Mouse (Mus musculus) adrenal gland, postnatal 4 days (tissue): ENCODE measurements around the gene Haao. TPM values are rescaled to one million over a fixed set of nuclear protein-coding genes. Genes with fewer than 3 reads are reported as not detected.

Source experiments
- DNase-seq, 2 experiments: peaks; one replicate each; pipeline ENCODE4 v3.0.0; 2021 to 2022; ENCODE audit warnings: low spot score in 2 of 2, mixed read lengths in 2 of 2
- long read RNA-seq, 2 experiments: library from polyadenylated mRNA; stranded (forward); transcript quantifications; one replicate each; pipeline ENCODE4 v2.0.0; 2021
- total RNA-seq, 2 experiments: library from RNA; stranded (reverse); gene quantifications; 2 replicates each; pipeline ENCODE4 v1.2.3; 2021

Haao gene
- 10 to 100 TPM in 1 of 2 experiments, 1 to 10 TPM in 1; 1.3 to 12.9 TPM for total RNA-seq
- long read RNA-seq, experiment 1, partial matches to known transcripts = 3 of 7 reads
- long read RNA-seq, experiment 1, other reads (novel, unspliced or antisense) = 1 of 7 reads
- long read RNA-seq, experiment 2, partial matches to known transcripts = 1 of 3 reads
- long read RNA-seq, experiment 2, other reads (novel, unspliced or antisense) = 2 of 3 reads

- no peak for DNase-seq
These were observed at the start of gene Haao for GRCm38 (mm10) chr17:83847815-83848214. TSS of gene Haao (minus strand) at chr17:83847963.

DNA sequence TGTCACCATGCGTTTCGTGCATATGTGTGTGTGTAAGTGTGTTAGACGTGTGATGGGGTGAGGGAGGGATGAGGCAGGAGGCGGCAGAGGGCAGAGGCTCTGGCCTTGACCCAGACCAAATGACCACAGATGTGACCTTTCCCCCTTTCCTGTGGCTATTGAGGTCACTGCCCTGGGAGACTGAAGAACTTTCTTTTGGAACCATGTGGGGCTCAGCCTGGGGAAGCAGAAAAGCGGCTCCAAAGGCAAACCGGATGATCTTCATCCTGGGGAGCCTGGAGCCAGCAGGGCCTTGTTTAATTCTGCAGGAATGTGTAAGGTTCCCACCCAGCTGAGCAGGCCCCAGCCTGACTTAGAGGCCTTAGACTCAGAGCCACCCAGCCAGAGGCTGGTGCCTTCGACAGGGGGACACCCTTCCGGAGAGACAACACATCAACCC is 49.6 kb upstream of the Haao start:
- DNase-seq = no peak

- DNase-seq = no peak
These were observed 49.0 kb upstream of the Haao start for GRCm38 (mm10) chr17:83896723-83897122.

DNA sequence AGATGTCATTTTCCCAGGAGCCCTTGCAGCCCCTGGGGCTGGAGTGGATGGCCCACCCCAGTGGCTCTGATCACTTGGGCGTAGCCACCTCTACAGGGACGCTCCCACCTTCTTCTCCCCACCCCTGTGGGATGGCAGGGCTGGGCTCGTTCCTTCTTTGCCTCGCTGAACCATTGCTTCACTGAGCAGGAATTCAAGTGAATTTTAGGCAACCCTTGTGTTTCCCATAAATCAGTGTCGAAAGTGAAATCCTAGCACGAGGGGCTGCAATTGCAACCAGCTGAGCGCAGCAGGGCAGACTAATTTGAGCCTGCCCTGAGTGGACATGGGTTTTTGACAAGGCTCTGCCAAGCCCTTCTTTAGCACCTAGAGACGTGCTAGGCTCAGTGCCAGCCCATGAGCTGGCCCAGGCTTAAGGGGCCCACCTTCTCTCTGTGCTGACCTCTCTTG is 47.6 kb upstream of the Haao start:
- DNase-seq = no peak

- no peak for DNase-seq
These were observed 45.4 kb upstream of the Haao start for GRCm38 (mm10) chr17:83893134-83893533.

DNA sequence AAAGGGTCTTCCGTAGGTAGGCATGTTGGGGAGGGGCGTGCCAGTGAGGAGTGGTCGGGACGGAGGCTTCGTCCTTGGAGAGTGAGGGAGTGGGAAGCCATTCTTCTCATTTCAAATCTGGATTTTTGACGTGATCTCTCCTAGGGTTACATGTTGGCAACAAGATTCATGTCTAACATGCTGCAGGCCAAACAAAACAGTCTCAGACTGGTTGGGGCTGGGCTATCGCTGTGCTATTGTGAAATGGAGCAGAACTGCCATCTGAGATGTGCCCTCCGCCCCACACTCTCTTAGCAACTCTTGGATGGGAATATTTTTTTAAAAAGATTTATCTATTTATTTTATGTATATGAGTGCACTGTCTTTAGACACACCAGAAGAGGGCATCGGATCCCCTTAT is 44.1 kb upstream of the Haao start:
- DNase-seq = no peak

- DNase-seq = no peak
These were observed 42.6 kb upstream of the Haao start for GRCm38 (mm10) chr17:83890373-83890696.

- DNase-seq = no peak
These were observed 42.1 kb upstream of the Haao start for GRCm38 (mm10) chr17:83889691-83890372.

DNA sequence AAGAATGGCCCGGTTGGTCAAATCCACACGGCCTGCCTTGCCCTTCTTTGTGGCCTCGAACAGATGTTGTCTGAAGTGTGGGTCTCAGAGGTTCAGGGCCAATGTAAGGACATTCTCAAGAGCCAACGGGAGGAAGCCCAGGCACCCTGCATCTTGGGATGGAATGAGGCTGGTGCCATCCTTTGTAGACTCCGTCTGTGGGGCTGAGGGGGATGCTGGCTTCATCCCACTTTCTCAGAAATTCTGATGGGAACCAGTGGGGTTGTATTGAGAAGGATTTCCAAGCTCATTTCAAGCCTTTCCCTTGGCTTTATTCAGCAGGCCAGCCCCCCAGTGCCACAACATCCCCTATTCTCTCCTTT is 41.5 kb upstream of the Haao start:
- DNase-seq = no peak

- no peak for DNase-seq
These were observed 39.5 kb upstream of the Haao start for GRCm38 (mm10) chr17:83887241-83887640.

DNA sequence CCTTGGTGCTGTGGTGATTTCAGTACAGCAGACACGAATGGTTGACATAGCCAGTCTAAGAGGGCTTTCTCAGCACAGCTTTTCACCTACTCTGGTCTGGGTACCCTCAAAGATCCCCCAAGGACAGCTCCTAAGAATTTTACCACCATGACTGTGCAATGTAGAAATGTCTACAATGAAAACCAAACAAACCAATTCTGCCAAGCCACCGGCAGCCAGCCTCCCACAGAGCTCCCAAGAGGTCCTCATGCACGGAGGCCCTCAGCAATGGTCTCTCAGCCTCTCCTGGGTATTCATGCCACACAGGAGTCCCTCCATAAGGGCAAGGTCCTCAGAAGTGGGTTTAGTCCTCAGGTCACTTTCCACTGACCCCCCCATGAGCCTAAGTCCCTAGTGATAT is 38.6 kb upstream of the Haao start:
- DNase-seq = no peak

DNA sequence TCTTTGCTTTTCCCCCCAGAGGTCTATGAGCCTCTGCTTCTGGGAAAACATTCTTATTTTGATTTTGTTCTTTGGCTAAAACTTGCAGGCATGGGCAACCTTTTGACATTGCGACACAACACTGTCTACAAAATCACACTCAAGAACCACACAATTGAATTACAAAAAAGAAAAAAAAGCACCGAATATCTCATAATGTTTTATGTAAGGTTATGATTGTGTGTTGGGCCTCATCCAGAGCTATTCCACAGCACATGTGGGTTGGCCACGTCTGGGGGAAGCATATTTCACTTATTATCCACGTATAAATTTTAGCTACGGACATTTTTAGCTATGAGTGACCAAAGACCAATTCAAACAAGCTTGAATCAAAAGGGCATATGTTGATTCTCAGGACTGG is 38.0 kb upstream of the Haao start:
- DNase-seq = no peak

GRCm38 (mm10) chr17:83885021-83885582 is 37.3 kb upstream of the Haao start:
- DNase-seq = no peak

DNA sequence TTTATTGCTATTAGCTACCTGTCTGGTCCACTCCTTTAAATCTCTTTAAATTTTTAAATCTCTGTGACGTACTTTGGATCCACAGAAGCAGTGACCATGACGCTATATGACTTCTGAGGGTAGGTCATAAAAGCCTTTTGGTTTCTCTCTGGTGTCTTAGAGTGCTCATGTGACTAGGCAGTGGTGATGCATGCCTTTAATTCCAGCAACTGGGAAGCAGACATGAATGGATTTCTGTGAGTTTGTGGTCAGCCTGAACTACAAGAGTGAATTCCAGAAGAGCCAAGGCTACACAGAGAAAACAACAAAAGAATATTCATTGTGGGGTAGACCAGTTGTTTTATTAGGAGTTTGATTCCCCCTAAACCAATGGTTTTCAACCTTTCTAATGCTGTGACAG is 35.0 kb upstream of the Haao start:
- DNase-seq = no peak

DNA sequence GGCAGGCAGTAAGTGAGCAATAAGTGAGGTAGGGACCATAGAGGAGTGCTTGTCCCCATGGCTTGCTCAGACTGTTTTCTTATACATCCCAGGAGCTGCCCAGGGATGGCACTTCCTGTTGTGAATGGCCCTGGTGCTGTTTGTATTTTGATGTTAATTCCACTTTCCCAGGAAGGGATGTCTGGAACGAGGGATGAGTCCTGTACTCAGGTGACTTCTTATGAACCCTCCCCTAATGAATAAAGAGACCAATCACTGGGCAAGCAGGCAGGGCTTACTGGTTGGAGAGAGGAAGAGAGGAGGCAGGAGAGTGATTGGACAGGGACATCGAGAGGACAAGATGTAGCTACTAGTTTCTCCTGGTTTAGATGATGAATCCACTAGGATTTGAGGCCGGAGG is 33.3 kb upstream of the Haao start:
- no peak for DNase-seq

- DNase-seq = no peak
These were observed 32.5 kb upstream of the Haao start for GRCm38 (mm10) chr17:83880174-83880710.

DNA sequence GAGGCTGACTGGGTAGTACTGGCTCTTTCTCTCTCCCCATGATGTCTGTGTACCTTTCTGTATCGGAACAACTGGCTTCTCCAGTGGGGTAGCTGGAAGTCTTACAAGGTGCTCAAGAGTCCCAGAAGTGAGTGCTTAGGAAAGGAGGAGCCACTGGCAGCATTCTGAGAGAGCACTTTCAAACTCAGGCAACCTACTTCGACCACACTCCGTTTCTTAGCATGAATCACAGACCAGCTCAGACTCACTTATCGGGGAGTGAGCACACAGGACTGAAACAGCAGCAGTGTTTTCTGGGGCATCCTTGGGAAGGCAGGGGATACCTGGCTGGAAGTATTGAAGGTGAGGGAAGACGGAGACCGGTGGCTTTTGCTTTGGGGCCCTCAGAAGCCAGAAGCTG is 31.9 kb upstream of the Haao start:
- no peak for DNase-seq

GRCm38 (mm10) chr17:83874610-83875009 is 26.8 kb upstream of the Haao start:
- DNase-seq = no peak

GRCm38 (mm10) chr17:83873363-83874141 is 25.8 kb upstream of the Haao start:
- DNase-seq = no peak

GRCm38 (mm10) chr17:83872806-83873348 is 25.1 kb upstream of the Haao start:
- peak; percentile 36 to 53 for DNase-seq

- DNase-seq = no peak
These were observed 23.6 kb upstream of the Haao start for GRCm38 (mm10) chr17:83871354-83871753.

DNA sequence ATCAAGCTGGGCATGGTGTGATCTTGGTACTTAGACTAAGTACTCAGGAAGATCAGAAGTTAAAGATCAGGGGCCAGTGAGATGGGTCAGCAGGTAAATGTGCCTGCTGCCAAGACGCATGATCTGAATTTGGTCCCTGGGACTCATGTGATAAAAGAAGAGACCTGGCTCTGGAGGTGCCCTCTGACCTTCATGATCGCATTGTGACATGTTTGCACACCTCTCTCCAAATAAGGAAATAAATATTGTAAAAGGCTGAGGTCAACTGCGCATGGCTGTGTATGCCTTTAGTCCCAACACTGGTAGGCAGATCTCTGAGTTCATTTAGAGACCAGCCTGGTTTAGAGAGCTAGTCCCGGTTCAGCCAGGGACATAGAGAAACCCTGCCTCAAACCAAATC is 22.6 kb upstream of the Haao start:
- DNase-seq = no peak
